Mouse (Mus musculus) urinary bladder, postnatal 4 days (tissue): ENCODE data around the gene Mrps21.
"Not testable (repeated sequence)": the region's sequence is repeated elsewhere in the genome, so short reads cannot be mapped to it uniquely, and the experiment has no call there.

Experiments
- DNase-seq, 2 experiments: peaks; one replicate each; pipeline ENCODE4 v3.0.0; 2021 to 2022; ENCODE audit warnings: low spot score in 2 of 2

Gene Mrps21

GRCm38 (mm10) chr3:95892066-95893052 lies 21.0 kb upstream of the Mrps21 start:
- DNase-seq = no peak

- peak in 1 of 2 experiments; percentile 51 for DNase-seq
Measured at GRCm38 (mm10) chr3:95891211-95892065, 20.1 kb upstream of the Mrps21 start, which contains the start of gene BC028528. TSS of gene BC028528 (minus strand) at chr3:95892005.

GRCm38 (mm10) chr3:95889664-95890063 lies 18.3 kb upstream of the Mrps21 start:
- DNase-seq = no peak

GRCm38 (mm10) chr3:95887596-95887995 lies 16.3 kb upstream of the Mrps21 start:
- DNase-seq = no peak

GRCm38 (mm10) chr3:95884400-95884799 lies 13.1 kb upstream of the Mrps21 start:
- no peak for DNase-seq

- peak in 1 of 2 experiments; percentile 31 for DNase-seq
Measured at GRCm38 (mm10) chr3:95882816-95883425, 11.6 kb upstream of the Mrps21 start.

- peak; percentile 93 for DNase-seq
Measured at GRCm38 (mm10) chr3:95881979-95882815, 10.9 kb upstream of the Mrps21 start, which contains the start of gene Ciart. TSS of gene Ciart (minus strand) at chr3:95882251.

GRCm38 (mm10) chr3:95879063-95879462 lies 7.7 kb upstream of the Mrps21 start:
- no peak for DNase-seq

- DNase-seq = no peak
Measured at GRCm38 (mm10) chr3:95872048-95872447, 729 bp upstream of the Mrps21 start.

- no peak for DNase-seq
Measured at GRCm38 (mm10) chr3:95870976-95871375, 343 bp downstream of the Mrps21 start.

- no peak for DNase-seq
Measured at GRCm38 (mm10) chr3:95867408-95867807, 3.9 kb downstream of the Mrps21 start.

- no peak for DNase-seq
Measured at GRCm38 (mm10) chr3:95866071-95866470, 5.2 kb downstream of the Mrps21 start.

GRCm38 (mm10) chr3:95865571-95865970 lies 5.7 kb downstream of the Mrps21 start:
- DNase-seq = no peak

- no peak for DNase-seq
Measured at GRCm38 (mm10) chr3:95865050-95865449, 6.3 kb downstream of the Mrps21 start.

GRCm38 (mm10) chr3:95863578-95863977 lies 7.7 kb downstream of the Mrps21 start:
- no peak for DNase-seq

GRCm38 (mm10) chr3:95861796-95862195 lies 9.5 kb downstream of the Mrps21 start:
- DNase-seq = no peak

- DNase-seq = no peak
Measured at GRCm38 (mm10) chr3:95861216-95861615, 10.1 kb downstream of the Mrps21 start.

GRCm38 (mm10) chr3:95860323-95860722 lies 11.0 kb downstream of the Mrps21 start:
- DNase-seq = no peak

- not testable (repeated sequence) for DNase-seq
Measured at GRCm38 (mm10) chr3:95858278-95858677, 13.0 kb downstream of the Mrps21 start.

GRCm38 (mm10) chr3:95857050-95857449 lies 14.3 kb downstream of the Mrps21 start:
- DNase-seq = not testable (repeated sequence)

GRCm38 (mm10) chr3:95856115-95856514 lies 15.2 kb downstream of the Mrps21 start:
- no peak for DNase-seq
